Mouse (Mus musculus): Measurements from ENCODE around the gene Gfi1b.

DNA sequence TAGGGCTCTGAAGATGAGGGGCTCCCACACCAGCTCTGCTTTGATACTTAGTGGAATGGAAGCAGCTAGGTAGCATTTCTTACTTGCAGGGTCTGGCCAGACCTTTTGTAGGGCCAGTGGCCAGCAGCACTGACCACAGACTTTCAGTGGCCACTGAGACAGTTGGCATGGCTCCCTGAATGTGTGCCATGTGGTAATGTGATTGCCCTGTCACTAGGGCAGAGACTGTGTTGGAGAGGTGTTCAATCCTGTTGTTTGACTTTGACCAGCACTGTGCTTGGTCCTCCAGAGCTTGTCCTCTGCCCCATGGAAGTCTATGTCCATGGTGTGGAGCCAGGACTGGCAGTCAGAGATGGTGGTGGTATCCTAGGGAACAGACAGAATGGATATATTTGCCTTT lies 28.7 kb upstream of the Gfi1b start:
- TF ChIP-seq CTCF (IDR thresholded peaks at IDR 0.05; ENCODE audit: extremely low read depth, insufficient read depth, insufficient read length, insufficient replicate concordance) (no peak), POLR2A (IDR thresholded peaks at IDR 0.05; ENCODE audit: low read depth, low read length) (no peak)

All from spleen, adult 2 months (tissue).